Mouse (Mus musculus): Measurements from ENCODE around the gene Gm13539. TPM values are rescaled to one million over a fixed set of nuclear protein-coding genes. Genes with fewer than 3 reads are reported as not detected.

Gm13539 gene
- not detected for polyA plus RNA-seq (2017; shearing (Covaris generic))

GRCm38 (mm10) chr2:25781957-25782356 is at the start of gene Gm13539:
TSS of gene Gm13539 (plus strand) at chr2:25782257.

GRCm38 (mm10) chr2:25736709-25737108 is 45.3 kb upstream of the Gm13539 start, which contains the start of gene Obp2b:
TSS of gene Obp2b (plus strand) at chr2:25737009.

GRCm38 (mm10) chr2:25765269-25765668 is 16.8 kb upstream of the Gm13539 start, which contains the start of gene Lcn3:
TSS of gene Lcn3 (plus strand) at chr2:25765569.

GRCm38 (mm10) chr2:25776717-25777116 is 5.3 kb upstream of the Gm13539 start, which contains the start of gene Lcn11:
TSS of gene Lcn11 (plus strand) at chr2:25777017.

GRCm38 (mm10) chr2:25815748-25816147 is 33.7 kb downstream of the Gm13539 start, which contains the start of gene Glt6d1:
TSS of gene Glt6d1 (minus strand) at chr2:25815848.

GRCm38 (mm10) chr2:25822806-25823205 is 40.7 kb downstream of the Gm13539 start, which contains the start of gene Lcn9:
TSS of gene Lcn9 (plus strand) at chr2:25823153.

Other genes with a start within 250 kb of the Gm13539 start
- gene Traf2, start 235.3 kb upstream of the Gm13539 start, polyA plus RNA-seq (2017; shearing (Covaris generic)): 61.5 TPM
- gene Edf1, start 224.4 kb upstream of the Gm13539 start, polyA plus RNA-seq (2017; shearing (Covaris generic)): 170 TPM
- gene Mamdc4, start 207.4 kb upstream of the Gm13539 start, polyA plus RNA-seq (2017; shearing (Covaris generic)): 1.4 TPM
- 55.4 TPM for gene Phpt1, start 207.0 kb upstream of the Gm13539 start, polyA plus RNA-seq (2017; shearing (Covaris generic))
- gene Ajm1, start 200.5 kb upstream of the Gm13539 start, polyA plus RNA-seq (2017; shearing (Covaris generic)): 0.17 TPM
- gene Rabl6, start 173.7 kb upstream of the Gm13539 start, polyA plus RNA-seq (2017; shearing (Covaris generic)): 59.7 TPM
- gene Ccdc183, start 164.6 kb upstream of the Gm13539 start, polyA plus RNA-seq (2017; shearing (Covaris generic)): not detected
- gene Tmem141, start 160.3 kb upstream of the Gm13539 start, polyA plus RNA-seq (2017; shearing (Covaris generic)): 2.2 TPM
- gene Fcna, start 154.2 kb upstream of the Gm13539 start, polyA plus RNA-seq (2017; shearing (Covaris generic)): not detected
- gene Lcn8, start 129.1 kb upstream of the Gm13539 start, polyA plus RNA-seq (2017; shearing (Covaris generic)): not detected
- not detected for gene Lcn5, start 124.3 kb upstream of the Gm13539 start, polyA plus RNA-seq (2017; shearing (Covaris generic))
- gene Lcn6, start 105.5 kb upstream of the Gm13539 start, polyA plus RNA-seq (2017; shearing (Covaris generic)): not detected
- not detected for gene Lcn10, start 99.5 kb upstream of the Gm13539 start, polyA plus RNA-seq (2017; shearing (Covaris generic))
- gene Obp2a, start 82.2 kb upstream of the Gm13539 start, polyA plus RNA-seq (2017; shearing (Covaris generic)): not detected
- 27.5 TPM for gene Bmyc, start 75.5 kb upstream of the Gm13539 start, polyA plus RNA-seq (2017; shearing (Covaris generic))
- not detected for gene Obp2b, start 45.2 kb upstream of the Gm13539 start, polyA plus RNA-seq (2017; shearing (Covaris generic))
- not detected for gene Lcn3, start 16.7 kb upstream of the Gm13539 start, polyA plus RNA-seq (2017; shearing (Covaris generic))
- not detected for gene Lcn11, start 5.2 kb upstream of the Gm13539 start, polyA plus RNA-seq (2017; shearing (Covaris generic))
- gene Glt6d1, start 33.6 kb downstream of the Gm13539 start, polyA plus RNA-seq (2017; shearing (Covaris generic)): not detected
- gene Lcn9, start 40.9 kb downstream of the Gm13539 start, polyA plus RNA-seq (2017; shearing (Covaris generic)): not detected
- not detected for gene Sohlh1, start 65.0 kb downstream of the Gm13539 start, polyA plus RNA-seq (2017; shearing (Covaris generic))
- gene Kcnt1, start 81.5 kb downstream of the Gm13539 start, polyA plus RNA-seq (2017; shearing (Covaris generic)): not detected
- 33.2 TPM for gene Camsap1, start 201.0 kb downstream of the Gm13539 start, polyA plus RNA-seq (2017; shearing (Covaris generic))
- 88.4 TPM for gene Ubac1, start 239.5 kb downstream of the Gm13539 start, polyA plus RNA-seq (2017; shearing (Covaris generic))

Measured in naive thymus-derived CD4-positive, alpha-beta T cell, adult 5 months (primary cell).